Mouse (Mus musculus): Measurements from ENCODE around the gene Anks6. TPM values are rescaled to one million over a fixed set of nuclear protein-coding genes. Genes with fewer than 3 reads are reported as not detected.
"Not testable (repeated sequence)": the region's sequence is repeated elsewhere in the genome, so short reads cannot be mapped to it uniquely, and the experiment has no call there.

The Anks6 gene
- total and polyA plus RNA-seq, 2 experiments from 2014 or later, result 3.0 to 11.1 TPM

DNA sequence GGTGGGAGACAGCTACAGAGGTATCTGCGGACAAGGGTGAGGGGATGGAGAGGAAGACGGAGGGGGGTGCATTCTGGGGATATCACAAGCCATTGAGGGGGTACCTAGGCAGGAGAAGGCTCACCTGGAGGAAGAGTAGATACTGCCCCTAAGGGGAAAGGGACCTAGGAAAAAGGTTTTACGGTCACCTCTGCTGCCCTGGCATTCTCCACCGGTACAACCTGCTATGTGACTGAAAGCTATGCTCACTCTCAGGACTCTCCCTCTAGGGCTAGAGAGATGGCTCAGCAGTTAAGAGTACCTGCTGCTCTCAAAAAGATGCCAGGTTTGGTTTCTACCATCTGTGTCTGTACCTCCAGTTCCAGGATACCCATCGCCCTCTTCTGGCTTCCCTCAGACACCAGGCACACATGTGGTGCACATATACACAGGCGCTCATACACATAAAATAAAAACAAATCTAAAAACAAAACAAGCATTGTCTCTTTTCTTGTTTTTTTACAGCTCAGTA is 1.6 kb downstream of the Anks6 start:
- 99% methylated on average over 6 of the region's 6 CpGs for WGBS
- Histone ChIP-seq H3K36me3 (ENCODE audit: insufficient read depth, low read length) (no peaks in the 10 kb centered on the region), H3K27ac (no peak overlapping the region), H3K4me2 (ENCODE audit: low read depth, low read length) (peak overlapping the region; percentile 71), H3K27me3 (ENCODE audit: insufficient read depth, low read length) (no peaks in the 10 kb centered on the region), H3K9ac (replicated peaks; ENCODE audit: low read length) (no peak overlapping the region), H3K4me1 (ENCODE audit: insufficient read depth, low read length) (peaks cover 18% of the 10 kb centered on the region), H3K4me3 (ENCODE audit: low read length) (peak overlapping the region; percentile 76; the same call in 1 of the 2 replicates), H3K9me3 (ENCODE audit: low read length) (no peaks in the 10 kb centered on the region)
- TF ChIP-seq CTCF (IDR thresholded peaks at IDR 0.05; ENCODE audit: low read depth), result peak; percentile 16; the same call in 1 of the 2 replicates
- ATAC-seq, result no peak
- DNase-seq (ENCODE audit: low spot score), result no peak

DNA sequence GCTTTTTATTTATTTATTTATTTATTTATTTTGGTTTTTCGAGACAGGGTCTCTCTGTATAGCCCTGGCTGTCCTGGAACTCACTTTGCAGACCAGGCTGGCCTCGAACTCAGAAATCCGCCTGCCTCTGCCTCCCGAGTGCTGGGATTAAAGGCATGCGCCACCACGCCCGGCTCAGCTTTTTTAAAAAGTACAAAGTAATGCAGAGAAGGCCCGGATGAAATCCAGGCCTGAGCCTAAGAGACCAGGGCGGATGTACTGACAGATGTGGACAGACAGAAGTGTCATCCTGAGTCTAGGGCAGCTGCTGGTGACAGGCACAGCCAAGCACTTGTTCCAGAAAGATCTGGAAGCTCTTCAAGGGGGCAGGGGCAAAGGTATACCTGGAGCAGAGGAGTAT is 2.1 kb downstream of the Anks6 start:
- H3K4me2 ChIP-seq (ENCODE audit: low read depth, low read length); DNase-seq (ENCODE audit: low spot score); ATAC-seq; H3K36me3 ChIP-seq (ENCODE audit: insufficient read depth, low read length); H3K27me3 ChIP-seq (ENCODE audit: insufficient read depth, low read length); H3K9ac ChIP-seq (replicated peaks; ENCODE audit: low read length); H3K27ac ChIP-seq; H3K4me3 ChIP-seq (ENCODE audit: low read length); H3K9me3 ChIP-seq (ENCODE audit: low read length): not testable (repeated sequence)
- WGBS, result 96% methylated on average over 9 of the region's 9 CpGs
- H3K4me1 ChIP-seq (ENCODE audit: insufficient read depth, low read length), result peaks cover 21% of the 10 kb centered on the region

DNA sequence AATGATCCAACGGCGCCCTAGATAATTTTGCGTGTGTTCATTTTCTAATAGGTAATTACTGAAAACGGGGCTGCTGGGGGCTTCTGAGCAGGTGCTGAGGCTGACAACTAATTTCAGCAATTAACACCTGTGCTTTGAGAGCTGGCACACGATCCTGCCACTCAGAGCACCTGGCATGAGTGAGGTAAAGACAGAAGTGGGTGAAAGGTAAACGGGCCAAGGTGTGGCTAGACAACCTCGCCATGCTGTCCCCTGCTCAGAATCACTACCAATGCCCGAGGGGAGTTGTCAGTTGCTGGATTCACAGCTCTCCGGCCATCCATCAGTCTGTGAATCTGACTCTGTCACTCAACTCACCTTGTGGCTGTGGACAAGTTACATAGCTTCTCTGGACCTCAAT is 5.3 kb downstream of the Anks6 start:
- WGBS, result 65% methylated on average over 9 of the region's 9 CpGs
- Histone ChIP-seq H3K4me3 (ENCODE audit: low read length) (no peak overlapping the region), H3K27me3 (ENCODE audit: insufficient read depth, low read length) (no peaks in the 10 kb centered on the region), H3K27ac (no peak overlapping the region), H3K9me3 (ENCODE audit: low read length) (no peaks in the 10 kb centered on the region), H3K9ac (replicated peaks; ENCODE audit: low read length) (no peak overlapping the region), H3K36me3 (ENCODE audit: insufficient read depth, low read length) (no peaks in the 10 kb centered on the region), H3K4me2 (ENCODE audit: low read depth, low read length) (no peak overlapping the region), H3K4me1 (ENCODE audit: insufficient read depth, low read length) (peaks cover 18% of the 10 kb centered on the region)
- no peak for TF ChIP-seq CTCF (IDR thresholded peaks at IDR 0.05; ENCODE audit: low read depth)
- ATAC-seq (no peak), DNase-seq (ENCODE audit: low spot score) (peak; percentile 41)

DNA sequence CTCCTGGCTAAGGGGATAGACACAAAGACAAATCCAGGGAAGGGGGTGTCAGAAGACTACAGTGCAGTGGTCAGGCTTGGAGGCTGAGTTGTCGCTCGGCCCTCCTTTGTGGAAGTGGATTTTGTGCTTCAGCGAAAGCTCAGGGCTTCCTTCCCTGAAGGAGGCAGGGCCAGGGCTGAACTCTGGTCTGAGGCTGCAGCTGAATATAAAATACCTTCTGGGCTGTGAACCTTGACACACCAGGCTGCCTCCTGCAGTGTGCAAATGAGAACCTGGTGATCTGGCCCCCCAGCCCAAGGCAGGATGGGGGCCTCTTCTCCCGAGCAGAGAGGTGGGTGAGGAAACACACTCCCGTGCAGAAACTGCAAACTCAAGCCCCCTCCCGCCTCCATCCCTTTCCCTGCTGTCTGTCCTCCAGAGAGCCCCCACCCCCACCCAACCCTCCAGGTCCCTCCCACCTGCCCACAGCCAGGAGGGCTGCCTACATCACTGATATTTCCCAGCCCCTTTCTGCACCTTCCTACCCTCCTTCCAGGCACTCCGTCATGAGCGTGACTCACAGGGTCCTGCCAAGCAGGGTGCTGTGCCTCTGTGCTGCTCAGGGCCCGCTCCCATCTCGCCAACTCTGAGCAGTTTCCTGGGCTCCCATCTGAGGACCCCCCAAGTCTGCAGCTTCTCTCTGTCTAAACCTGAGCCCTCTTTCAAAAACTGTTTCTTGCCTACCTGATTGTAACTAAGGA is 6.4 kb downstream of the Anks6 start:
- Histone ChIP-seq H3K36me3 (ENCODE audit: insufficient read depth, low read length) (no peaks in the 10 kb centered on the region), H3K27me3 (ENCODE audit: insufficient read depth, low read length) (no peaks in the 10 kb centered on the region), H3K4me1 (ENCODE audit: insufficient read depth, low read length) (peaks cover 11% of the 10 kb centered on the region), H3K27ac (no peak overlapping the region), H3K4me3 (ENCODE audit: low read length) (no peak overlapping the region), H3K9ac (replicated peaks; ENCODE audit: low read length) (no peak overlapping the region), H3K9me3 (ENCODE audit: low read length) (no peaks in the 10 kb centered on the region), H3K4me2 (ENCODE audit: low read depth, low read length) (no peak overlapping the region)
- peak; percentile 22; the same call in 1 of the 2 replicates for ATAC-seq
- no peak for TF ChIP-seq CTCF (IDR thresholded peaks at IDR 0.05; ENCODE audit: low read depth)
- no peak for DNase-seq (ENCODE audit: low spot score)
- 32% methylated on average over 10 of the region's 10 CpGs for WGBS

DNA sequence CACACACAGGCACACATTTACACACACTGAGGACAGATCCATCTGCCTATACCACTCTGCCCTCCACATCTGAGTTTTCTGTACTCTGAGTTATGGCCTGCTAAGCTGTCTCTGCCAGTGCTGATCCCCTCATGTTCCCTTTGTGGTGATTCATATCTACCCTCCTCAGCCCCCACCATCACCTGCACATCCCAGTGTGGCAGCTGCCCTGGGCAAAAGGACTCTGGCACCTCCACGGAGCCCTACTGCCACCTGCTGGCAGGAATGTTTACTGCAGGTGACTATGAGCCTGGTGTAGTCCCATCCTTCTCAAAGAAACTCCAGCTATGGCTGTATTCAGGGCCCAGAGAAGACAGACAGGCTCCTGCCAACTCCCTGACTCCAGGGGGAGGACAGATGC is 7.1 kb downstream of the Anks6 start:
- ATAC-seq, result peak; percentile 68
- Histone ChIP-seq H3K4me1 (ENCODE audit: insufficient read depth, low read length) (peaks cover 5% of the 10 kb centered on the region; the same call in 1 of the 2 replicates), H3K4me2 (ENCODE audit: low read depth, low read length) (no peak overlapping the region), H3K27me3 (ENCODE audit: insufficient read depth, low read length) (no peaks in the 10 kb centered on the region), H3K36me3 (ENCODE audit: insufficient read depth, low read length) (no peaks in the 10 kb centered on the region), H3K4me3 (ENCODE audit: low read length) (no peak overlapping the region), H3K9me3 (ENCODE audit: low read length) (no peaks in the 10 kb centered on the region), H3K27ac (no peak overlapping the region), H3K9ac (replicated peaks; ENCODE audit: low read length) (no peak overlapping the region)
- TF ChIP-seq CTCF (IDR thresholded peaks at IDR 0.05; ENCODE audit: low read depth), result peak; percentile 99
- DNase-seq (ENCODE audit: low spot score), result peak; percentile 83
- 0% methylated on average over 1 of the region's 1 CpGs for WGBS

DNA sequence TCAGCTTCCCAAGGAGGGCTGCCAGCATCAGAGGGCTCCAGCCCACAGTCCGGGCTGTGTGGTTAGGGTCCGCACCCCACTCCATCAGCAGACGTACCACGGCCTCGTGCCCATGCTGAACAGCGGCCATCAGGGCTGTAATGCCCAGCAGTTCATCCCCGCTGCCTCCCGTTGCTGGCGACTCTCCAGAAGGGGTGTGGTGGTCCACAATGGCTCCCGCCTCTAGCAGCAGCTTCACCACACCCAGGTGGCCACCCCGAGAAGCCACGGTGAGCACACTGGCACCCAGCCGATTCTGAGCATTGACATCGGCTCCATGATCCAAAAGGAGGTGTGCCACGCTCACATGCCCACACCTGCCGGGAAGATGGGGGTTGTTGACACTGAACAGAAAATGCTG is 8.0 kb downstream of the Anks6 start:
- Histone ChIP-seq H3K9me3 (ENCODE audit: low read length) (no peaks in the 10 kb centered on the region), H3K9ac (replicated peaks; ENCODE audit: low read length) (no peak overlapping the region), H3K27me3 (ENCODE audit: insufficient read depth, low read length) (no peaks in the 10 kb centered on the region), H3K36me3 (ENCODE audit: insufficient read depth, low read length) (no peaks in the 10 kb centered on the region), H3K4me2 (ENCODE audit: low read depth, low read length) (no peak overlapping the region), H3K4me1 (ENCODE audit: insufficient read depth, low read length) (peaks cover 5% of the 10 kb centered on the region; the same call in 1 of the 2 replicates), H3K27ac (no peak overlapping the region), H3K4me3 (ENCODE audit: low read length) (no peak overlapping the region)
- DNase-seq (ENCODE audit: low spot score) (no peak), ATAC-seq (no peak)
- no peak for TF ChIP-seq CTCF (IDR thresholded peaks at IDR 0.05; ENCODE audit: low read depth)
- 87% methylated on average over 16 of the region's 16 CpGs for WGBS

DNA sequence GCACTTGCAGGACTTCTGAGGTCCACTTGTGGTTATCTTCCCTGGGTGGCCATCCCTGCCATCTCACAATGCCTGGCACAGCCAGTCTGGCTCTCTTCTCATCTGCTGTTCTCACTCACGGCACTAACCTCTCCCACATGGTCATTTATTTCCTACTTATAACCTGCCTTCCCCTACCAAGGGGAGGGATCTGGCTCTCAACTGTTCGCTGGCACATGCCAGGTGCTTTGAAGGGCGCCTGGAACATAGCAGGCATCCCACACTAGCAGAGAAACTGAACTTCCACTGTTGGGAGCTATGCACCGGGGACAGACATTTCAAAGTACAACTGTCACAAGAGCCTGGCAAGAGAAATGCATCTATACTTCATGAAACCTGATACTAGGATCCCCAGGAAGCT is 9.5 kb downstream of the Anks6 start:
- no peaks in the 10 kb centered on the region for H3K36me3 ChIP-seq (ENCODE audit: insufficient read depth, low read length)
- H3K4me1 ChIP-seq (ENCODE audit: insufficient read depth, low read length), result peaks cover 5% of the 10 kb centered on the region; the same call in 1 of the 2 replicates
- no peak overlapping the region for H3K9ac ChIP-seq (replicated peaks; ENCODE audit: low read length)
- WGBS, result 76% methylated on average over 4 of the region's 4 CpGs
- TF ChIP-seq CTCF (IDR thresholded peaks at IDR 0.05; ENCODE audit: low read depth), result no peak
- H3K9me3 ChIP-seq (ENCODE audit: low read length), result no peaks in the 10 kb centered on the region
- no peak overlapping the region for H3K4me3 ChIP-seq (ENCODE audit: low read length)
- H3K27me3 ChIP-seq (ENCODE audit: insufficient read depth, low read length), result no peaks in the 10 kb centered on the region
- no peak for DNase-seq (ENCODE audit: low spot score)
- H3K4me2 ChIP-seq (ENCODE audit: low read depth, low read length), result no peak overlapping the region
- H3K27ac ChIP-seq, result no peak overlapping the region
- no peak for ATAC-seq
